Mouse (Mus musculus): Measurements from ENCODE around the gene Tecta.

GRCm38 (mm10) chr9:42442100-42442499, 42.4 kb upstream of the Tecta start:
- no peak for TF ChIP-seq MAFK (IDR thresholded peaks at IDR 0.05; ENCODE audit: insufficient read depth, low read depth, low read length)
- no peak for TF ChIP-seq ZC3H11A (IDR thresholded peaks at IDR 0.05; ENCODE audit: borderline replicate concordance, low read depth, low read length)
